Mouse (Mus musculus): ENCODE data around the gene Edar. TPM values are rescaled to one million over a fixed set of nuclear protein-coding genes. Genes with fewer than 3 reads are reported as not detected.

The Edar gene
- polyA plus RNA-seq, 1 experiment from 2014 or later = 0.17 TPM

DNA sequence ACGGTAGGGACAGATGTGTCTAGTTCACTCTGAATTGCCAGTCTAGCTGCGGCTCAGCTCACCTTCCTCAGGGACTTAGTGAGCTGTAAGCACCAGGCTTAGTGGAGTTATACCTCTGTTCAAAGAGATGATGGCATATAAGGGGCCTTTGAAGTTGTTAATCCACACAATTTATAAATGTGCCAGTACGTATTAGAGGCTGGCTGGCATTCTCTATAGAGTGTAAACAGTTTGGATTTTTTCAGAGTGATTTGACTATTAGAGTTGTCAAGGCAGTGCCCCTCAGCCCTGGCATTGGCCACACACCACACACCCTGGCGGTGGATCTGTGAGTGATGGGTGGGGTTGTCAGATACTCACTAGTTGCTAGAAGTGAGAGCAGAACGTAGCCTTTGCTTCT, 58.9 kb downstream of the Edar start:
- H3K27me3 ChIP-seq = no peaks in the 10 kb centered on the region
- no peak for ATAC-seq
- no peak overlapping the region for H3K4me3 ChIP-seq (replicated peaks)
- H3K27ac ChIP-seq = no peak overlapping the region
- peaks cover 7% of the 10 kb centered on the region for H3K4me1 ChIP-seq (replicated peaks)
- H3K9me3 ChIP-seq = no peaks in the 10 kb centered on the region
- H3K36me3 ChIP-seq = no peaks in the 10 kb centered on the region
- WGBS = 83% methylated on average over 5 of the region's 5 CpGs
- no peak overlapping the region for H3K4me2 ChIP-seq (replicated peaks)
- no peak overlapping the region for H3K9ac ChIP-seq (replicated peaks)

DNA sequence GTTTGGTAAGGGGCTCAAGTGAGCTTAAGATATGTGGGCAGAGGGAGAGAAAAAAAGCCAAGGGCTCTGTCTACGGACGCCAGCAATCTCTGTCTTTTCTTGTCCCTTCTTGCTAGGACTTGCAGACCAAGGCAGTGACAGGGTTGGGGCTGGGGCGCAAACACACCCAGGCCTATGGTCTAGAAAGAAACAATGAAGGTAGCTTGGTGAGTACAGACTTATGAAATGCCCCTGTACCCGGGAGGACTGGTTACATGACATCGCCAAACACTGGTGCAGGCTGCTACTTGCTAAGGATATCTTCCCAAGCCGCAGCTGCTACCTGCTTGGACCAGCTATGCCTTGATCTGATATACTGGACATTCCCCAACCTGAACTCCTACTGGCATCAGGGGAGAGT, 60.9 kb downstream of the Edar start:
- 90% methylated on average over 6 of the region's 6 CpGs for WGBS
- H3K36me3 ChIP-seq = no peaks in the 10 kb centered on the region
- H3K27ac ChIP-seq = no peak overlapping the region
- H3K27me3 ChIP-seq = no peaks in the 10 kb centered on the region
- ATAC-seq = no peak
- H3K4me1 ChIP-seq (replicated peaks) = peaks cover 6% of the 10 kb centered on the region
- no peak overlapping the region for H3K4me3 ChIP-seq (replicated peaks)
- no peak overlapping the region for H3K9ac ChIP-seq (replicated peaks)
- no peak overlapping the region for H3K4me2 ChIP-seq (replicated peaks)
- no peaks in the 10 kb centered on the region for H3K9me3 ChIP-seq

DNA sequence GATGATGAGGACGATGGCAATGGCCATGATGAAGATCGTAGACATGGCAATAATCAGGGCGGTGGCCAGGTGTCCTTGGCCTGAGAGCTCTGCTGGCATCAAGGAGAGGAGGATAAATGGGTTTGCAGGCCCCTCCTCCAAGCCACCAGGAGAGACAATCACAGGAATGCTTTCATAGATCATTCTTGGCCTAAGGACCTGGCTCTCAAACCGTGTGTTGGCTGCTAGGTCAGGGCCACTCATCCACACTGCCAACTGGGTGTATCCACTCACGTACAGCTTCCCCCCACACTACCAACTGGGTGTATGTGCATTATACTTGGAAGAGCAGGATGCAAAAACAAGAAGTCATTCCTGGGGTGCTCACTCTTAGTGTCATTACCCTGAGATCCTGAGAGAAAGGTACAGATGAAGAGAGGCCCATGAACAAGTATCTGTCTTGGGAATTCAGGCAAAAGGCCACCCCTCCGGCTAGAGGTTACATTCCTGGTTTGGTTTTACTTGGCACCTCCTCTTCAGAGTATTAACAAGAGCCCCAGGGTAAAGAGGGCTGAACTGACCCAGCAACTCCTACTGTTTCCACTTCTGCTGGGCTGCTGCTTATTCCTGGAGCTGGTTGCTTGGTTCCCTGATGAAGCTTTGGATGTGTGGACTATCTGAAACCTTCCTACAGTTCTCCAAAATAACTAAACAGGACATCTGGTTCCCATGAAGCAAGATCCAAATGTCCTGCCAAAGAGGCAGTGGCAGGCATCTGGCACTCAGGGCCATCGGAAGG, 64.8 kb downstream of the Edar start:
- Histone ChIP-seq H3K36me3 (no peaks in the 10 kb centered on the region), H3K9me3 (no peaks in the 10 kb centered on the region), H3K27me3 (no peaks in the 10 kb centered on the region), H3K4me1 (replicated peaks) (no peaks in the 10 kb centered on the region), H3K4me3 (replicated peaks) (no peak overlapping the region), H3K27ac (no peak overlapping the region), H3K4me2 (replicated peaks) (no peak overlapping the region), H3K9ac (replicated peaks) (no peak overlapping the region)
- 91% methylated on average over 7 of the region's 7 CpGs for WGBS
- no peak for ATAC-seq

DNA sequence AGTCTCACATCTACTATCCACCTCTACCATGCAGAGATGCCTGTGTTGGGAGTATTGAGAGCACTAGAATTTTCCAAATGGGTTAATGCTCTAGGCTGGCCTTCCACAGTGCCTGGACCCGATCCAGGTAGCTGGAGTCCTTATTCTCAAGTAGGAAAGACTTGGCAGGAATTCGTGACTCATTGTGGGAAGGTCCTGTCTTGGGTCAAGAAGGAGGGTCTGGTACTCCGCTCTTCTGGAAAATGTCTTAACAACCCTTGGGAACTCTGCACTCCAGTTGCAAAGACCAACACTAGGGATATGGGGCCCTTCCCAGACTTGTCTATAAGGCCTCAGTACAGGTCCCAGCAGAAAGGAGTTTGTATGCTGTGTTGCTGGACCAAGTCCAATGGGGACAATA, 66.6 kb downstream of the Edar start:
- H3K9ac ChIP-seq (replicated peaks) = no peak overlapping the region
- H3K27me3 ChIP-seq = no peaks in the 10 kb centered on the region
- H3K4me2 ChIP-seq (replicated peaks) = no peak overlapping the region
- 82% methylated on average over 3 of the region's 3 CpGs for WGBS
- ATAC-seq = no peak
- no peaks in the 10 kb centered on the region for H3K9me3 ChIP-seq
- H3K4me3 ChIP-seq (replicated peaks) = no peak overlapping the region
- no peaks in the 10 kb centered on the region for H3K36me3 ChIP-seq
- H3K27ac ChIP-seq = no peak overlapping the region
- H3K4me1 ChIP-seq (replicated peaks) = no peaks in the 10 kb centered on the region

DNA sequence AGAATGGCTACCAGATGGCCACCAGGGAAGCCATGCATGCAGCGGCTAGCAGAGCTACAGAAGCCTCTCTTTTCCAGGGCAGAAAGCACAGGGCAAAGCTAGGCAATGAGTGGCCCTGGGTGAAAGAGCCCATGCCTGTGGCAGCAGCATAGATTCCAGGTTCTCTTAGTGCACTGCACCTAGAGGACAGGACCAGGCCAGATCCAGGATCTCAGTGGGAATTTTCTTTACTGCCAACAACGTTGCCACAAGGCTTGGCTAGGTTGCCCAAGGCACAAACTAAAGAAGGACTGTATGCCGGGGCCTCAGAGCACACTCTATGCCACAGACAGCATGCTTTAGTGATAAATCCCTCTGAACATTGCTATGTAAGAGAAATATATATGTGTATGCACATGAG, 69.1 kb downstream of the Edar start:
- Histone ChIP-seq H3K4me1 (replicated peaks) (peaks cover 6% of the 10 kb centered on the region), H3K9me3 (no peaks in the 10 kb centered on the region), H3K4me3 (replicated peaks) (no peak overlapping the region), H3K9ac (replicated peaks) (no peak overlapping the region), H3K27ac (no peak overlapping the region), H3K27me3 (no peaks in the 10 kb centered on the region), H3K36me3 (no peaks in the 10 kb centered on the region), H3K4me2 (replicated peaks) (no peak overlapping the region)
- ATAC-seq = no peak
- 88% methylated on average over 3 of the region's 3 CpGs for WGBS

DNA sequence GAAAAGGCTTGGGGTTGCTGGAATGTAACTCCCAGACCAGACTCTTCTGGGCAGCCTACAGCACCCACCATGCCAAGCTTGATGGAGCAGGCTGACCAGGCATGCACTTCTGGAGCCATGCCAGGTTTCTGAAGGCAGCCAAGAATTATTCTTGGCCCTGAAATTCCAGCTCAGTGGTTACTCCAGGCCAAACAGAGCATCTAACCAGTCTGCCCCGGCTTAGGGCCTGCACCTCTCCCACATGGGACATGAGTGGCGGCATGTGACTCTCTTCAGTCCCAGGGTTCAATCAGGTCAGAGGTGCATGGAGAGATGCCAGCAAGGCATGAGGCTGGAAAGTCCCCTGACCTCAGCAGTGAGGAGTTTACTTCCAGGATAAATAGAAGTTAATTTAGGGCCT, 70.7 kb downstream of the Edar start:
- Histone ChIP-seq H3K36me3 (no peaks in the 10 kb centered on the region), H3K4me3 (replicated peaks) (no peak overlapping the region), H3K27ac (no peak overlapping the region), H3K4me1 (replicated peaks) (peaks cover 13% of the 10 kb centered on the region), H3K4me2 (replicated peaks) (no peak overlapping the region), H3K9me3 (no peaks in the 10 kb centered on the region), H3K27me3 (no peaks in the 10 kb centered on the region), H3K9ac (replicated peaks) (no peak overlapping the region)
- 91% methylated on average over 2 of the region's 2 CpGs for WGBS
- ATAC-seq = no peak

DNA sequence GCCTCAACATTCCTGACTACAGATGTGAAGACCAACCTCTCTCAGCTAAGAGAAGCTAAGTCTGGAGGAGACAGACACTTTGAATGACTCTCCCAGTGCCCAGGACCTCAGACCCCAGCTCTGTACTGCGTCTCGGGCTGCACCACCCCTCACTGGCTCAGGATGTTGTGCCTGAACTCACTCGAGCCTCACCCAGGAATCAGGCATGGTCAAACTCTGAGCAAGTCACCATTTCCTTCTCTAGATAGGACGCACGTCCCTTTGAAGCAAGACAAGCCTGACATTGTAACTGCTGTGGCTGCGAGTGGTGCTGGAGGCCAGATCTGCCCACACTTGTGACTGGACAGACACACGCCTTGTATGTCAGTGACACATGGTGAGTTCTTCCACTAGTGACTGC, 73.5 kb downstream of the Edar start:
- Histone ChIP-seq H3K9ac (replicated peaks) (no peak overlapping the region), H3K4me1 (replicated peaks) (peaks cover 13% of the 10 kb centered on the region), H3K36me3 (no peaks in the 10 kb centered on the region), H3K9me3 (no peaks in the 10 kb centered on the region), H3K27me3 (no peaks in the 10 kb centered on the region), H3K4me3 (replicated peaks) (no peak overlapping the region), H3K27ac (peak overlapping the region; percentile 61), H3K4me2 (replicated peaks) (no peak overlapping the region)
- 74% methylated on average over 7 of the region's 7 CpGs for WGBS
- ATAC-seq = peak; percentile 41; the same call in 1 of the 2 replicates

GRCm38 (mm10) chr10:58601431-58601901, 74.0 kb downstream of the Edar start:
- Histone ChIP-seq H3K4me3 (replicated peaks) (no peak overlapping the region), H3K36me3 (no peaks in the 10 kb centered on the region), H3K9ac (replicated peaks) (no peak overlapping the region), H3K27ac (peak overlapping the region; percentile 61), H3K4me2 (replicated peaks) (no peak overlapping the region), H3K9me3 (no peaks in the 10 kb centered on the region), H3K27me3 (no peaks in the 10 kb centered on the region), H3K4me1 (replicated peaks) (peaks cover 13% of the 10 kb centered on the region)
- 15% methylated on average over 6 of the region's 6 CpGs for WGBS
- ATAC-seq = peak; percentile 70

GRCm38 (mm10) chr10:58600983-58601382, 74.5 kb downstream of the Edar start:
- Histone ChIP-seq H3K36me3 (no peaks in the 10 kb centered on the region), H3K27me3 (no peaks in the 10 kb centered on the region), H3K4me3 (replicated peaks) (no peak overlapping the region), H3K4me1 (replicated peaks) (peaks cover 13% of the 10 kb centered on the region), H3K9ac (replicated peaks) (no peak overlapping the region), H3K9me3 (no peaks in the 10 kb centered on the region), H3K4me2 (replicated peaks) (no peak overlapping the region), H3K27ac (peak overlapping the region; percentile 4; the same call in 1 of the 2 replicates)
- ATAC-seq = peak; percentile 78
- 4% methylated on average over 5 of the region's 5 CpGs for WGBS

DNA sequence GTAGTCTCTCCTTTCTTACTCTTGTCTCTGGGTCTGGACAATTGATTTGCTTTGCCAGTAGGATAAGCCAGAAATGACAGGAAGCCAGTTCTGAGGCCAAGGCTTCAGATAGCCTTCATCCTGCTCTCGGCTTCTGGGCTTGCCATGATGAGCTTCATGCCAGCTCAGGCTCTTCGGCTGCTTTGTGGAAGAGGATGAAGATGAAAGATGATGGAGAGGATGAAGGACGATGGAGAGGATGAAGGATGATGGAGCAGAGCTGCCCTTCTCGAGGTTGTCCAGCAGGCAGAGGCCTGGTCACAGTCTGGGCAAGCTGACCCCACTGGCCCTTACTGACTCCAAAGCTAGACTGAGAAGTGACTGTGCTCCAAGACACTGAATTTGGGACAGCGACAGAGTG, 75.3 kb downstream of the Edar start:
- no peak overlapping the region for H3K9ac ChIP-seq (replicated peaks)
- WGBS = 96% methylated on average over 5 of the region's 5 CpGs
- ATAC-seq = no peak

DNA sequence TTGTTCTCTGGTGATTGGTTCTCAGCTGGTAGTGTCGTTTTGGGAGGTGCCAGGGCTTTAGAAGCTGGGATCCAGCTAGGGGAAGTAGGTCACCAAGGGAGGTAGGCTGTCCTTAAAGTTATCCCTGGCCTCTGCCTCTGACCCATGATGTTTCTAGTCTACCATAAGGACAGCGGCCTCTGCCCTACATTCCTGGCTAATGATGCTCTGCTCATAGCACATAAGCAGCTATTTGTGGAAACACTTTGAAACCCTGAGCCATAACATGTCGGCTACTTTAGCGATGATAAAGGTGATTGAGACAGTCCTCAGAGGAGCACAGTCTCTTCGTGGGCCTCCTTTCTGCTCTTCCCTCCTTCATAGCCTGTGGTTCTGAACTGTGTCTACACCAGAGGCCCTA, 79.6 kb downstream of the Edar start:
- Histone ChIP-seq H3K27ac (no peak overlapping the region), H3K4me2 (replicated peaks) (no peak overlapping the region), H3K36me3 (no peaks in the 10 kb centered on the region), H3K4me1 (replicated peaks) (peaks cover 2% of the 10 kb centered on the region), H3K4me3 (replicated peaks) (no peak overlapping the region), H3K9me3 (no peaks in the 10 kb centered on the region), H3K27me3 (no peaks in the 10 kb centered on the region), H3K9ac (replicated peaks) (no peak overlapping the region)
- WGBS = 67% methylated on average over 5 of the region's 5 CpGs
- no peak for ATAC-seq

More for the DNA sequence above, 75.3 kb downstream of the Edar start:
- no peaks in the 10 kb centered on the region for H3K36me3 ChIP-seq
- no peak overlapping the region for H3K4me3 ChIP-seq (replicated peaks)
- no peak overlapping the region for H3K27ac ChIP-seq
- H3K27me3 ChIP-seq = no peaks in the 10 kb centered on the region
- H3K9me3 ChIP-seq = no peaks in the 10 kb centered on the region
- H3K4me2 ChIP-seq (replicated peaks) = no peak overlapping the region
- H3K4me1 ChIP-seq (replicated peaks) = peaks cover 13% of the 10 kb centered on the region

GRCm38 (mm10) chr10:58595197-58595596, 80.3 kb downstream of the Edar start:
- Histone ChIP-seq H3K9ac (replicated peaks) (no peak overlapping the region), H3K36me3 (no peaks in the 10 kb centered on the region), H3K4me1 (replicated peaks) (no peaks in the 10 kb centered on the region), H3K4me3 (replicated peaks) (no peak overlapping the region), H3K9me3 (no peaks in the 10 kb centered on the region), H3K27ac (no peak overlapping the region), H3K4me2 (replicated peaks) (no peak overlapping the region), H3K27me3 (no peaks in the 10 kb centered on the region)
- ATAC-seq = no peak
- WGBS = 96% methylated on average over 3 of the region's 3 CpGs

DNA sequence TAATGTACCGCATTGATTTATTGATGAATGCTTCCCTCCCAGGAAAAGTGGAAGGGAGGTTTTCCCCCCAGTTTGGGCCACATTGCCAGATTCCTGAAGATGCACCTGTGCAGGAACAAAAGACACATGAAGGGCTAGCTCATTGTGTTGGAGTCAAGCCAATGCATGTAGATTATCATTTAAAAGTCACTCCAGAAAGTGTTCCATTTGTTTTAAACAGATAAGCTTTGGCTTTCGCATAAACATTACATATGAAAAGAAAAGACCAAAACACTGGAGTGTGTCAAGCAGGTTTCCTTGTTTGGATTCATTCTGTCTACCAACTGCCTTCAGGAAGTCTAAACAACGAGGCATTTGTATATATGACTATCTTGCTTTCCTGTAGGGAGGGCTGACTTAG, 81.0 kb downstream of the Edar start:
- no peak for ATAC-seq
- H3K9me3 ChIP-seq = no peaks in the 10 kb centered on the region
- H3K4me1 ChIP-seq (replicated peaks) = no peaks in the 10 kb centered on the region
- no peak overlapping the region for H3K27ac ChIP-seq
- WGBS = 89% methylated on average over 3 of the region's 3 CpGs
- no peaks in the 10 kb centered on the region for H3K36me3 ChIP-seq
- no peak overlapping the region for H3K4me3 ChIP-seq (replicated peaks)
- H3K9ac ChIP-seq (replicated peaks) = no peak overlapping the region
- H3K27me3 ChIP-seq = no peaks in the 10 kb centered on the region
- H3K4me2 ChIP-seq (replicated peaks) = no peak overlapping the region

Data from midbrain, embryonic 13.5 days (tissue).